Mouse (Mus musculus) cerebral cortex, adult 2 months (tissue): ENCODE measurements around the gene Glra4.

Experiments
- WGBS: fragments of 180-500 bp; shearing (Covaris S2); methylation state at CpG from one replicate; pipeline ENCODE4 v1.1.7; 2018; 5-methylcytosine and 5-hydroxymethylcytosine counted together

The Glra4 gene

GRCm38 (mm10) chrX:136780041-136780440 lies at the start of gene Glra4:
Gene Glra4 (minus strand): TSS chrX:136780141.
- WGBS, result 86% methylated on average over 3 of the region's 3 CpGs

GRCm38 (mm10) chrX:136825016-136825415 lies 45.1 kb upstream of the Glra4 start:
- 51% methylated on average over 4 of the region's 4 CpGs for WGBS

- WGBS, result 36% methylated on average over 1 of the region's 1 CpGs
Observed at GRCm38 (mm10) chrX:136822371-136822770, 42.4 kb upstream of the Glra4 start, which contains the start of gene Plp1. Gene Plp1 (plus strand): TSS chrX:136822671.

GRCm38 (mm10) chrX:136820250-136820649 lies 40.3 kb upstream of the Glra4 start:
- WGBS, result 4% methylated on average over 1 of the region's 1 CpGs

- 62% methylated on average over 6 of the region's 6 CpGs for WGBS
Observed at GRCm38 (mm10) chrX:136819752-136820151, 39.8 kb upstream of the Glra4 start.

GRCm38 (mm10) chrX:136797223-136797622 lies 17.3 kb upstream of the Glra4 start:
- 32% methylated on average over 2 of the region's 2 CpGs for WGBS

- 97% methylated on average over 4 of the region's 4 CpGs for WGBS
Observed at GRCm38 (mm10) chrX:136789446-136789845, 9.5 kb upstream of the Glra4 start.

GRCm38 (mm10) chrX:136779262-136779661 lies 679 bp downstream of the Glra4 start:
- 79% methylated on average over 2 of the region's 2 CpGs for WGBS

GRCm38 (mm10) chrX:136778046-136778445 lies 1.9 kb downstream of the Glra4 start:
- WGBS, result 81% methylated on average over 3 of the region's 3 CpGs

- 59% methylated on average over 1 of the region's 1 CpGs for WGBS
Observed at GRCm38 (mm10) chrX:136773035-136773434, 6.9 kb downstream of the Glra4 start.

GRCm38 (mm10) chrX:136761103-136762074 lies 18.6 kb downstream of the Glra4 start:
- WGBS, result 37% methylated on average over 11 of the region's 11 CpGs

GRCm38 (mm10) chrX:136755464-136755863 lies 24.5 kb downstream of the Glra4 start:
- 50% methylated on average over 3 of the region's 3 CpGs for WGBS

- WGBS, result 64% methylated on average over 4 of the region's 4 CpGs
Observed at GRCm38 (mm10) chrX:136749329-136749728, 30.6 kb downstream of the Glra4 start.

GRCm38 (mm10) chrX:136744663-136745062 lies 35.3 kb downstream of the Glra4 start:
- WGBS, result 56% methylated on average over 8 of the region's 8 CpGs

GRCm38 (mm10) chrX:136743459-136743858 lies 36.5 kb downstream of the Glra4 start, which contains the start of gene Morf4l2:
Gene Morf4l2 (minus strand): TSS chrX:136743690.
- WGBS, result 93% methylated on average over 12 of the region's 12 CpGs

- 4% methylated on average over 5 of the region's 5 CpGs for WGBS
Observed at GRCm38 (mm10) chrX:136742661-136743103, 37.3 kb downstream of the Glra4 start.

GRCm38 (mm10) chrX:136742241-136742640 lies 37.7 kb downstream of the Glra4 start:
- WGBS, result 6% methylated on average over 10 of the region's 10 CpGs

GRCm38 (mm10) chrX:136741651-136742201 lies 38.2 kb downstream of the Glra4 start:
- WGBS, result 8% methylated on average over 40 of the region's 46 CpGs

- WGBS, result 5% methylated on average over 39 of the region's 39 CpGs
Observed at GRCm38 (mm10) chrX:136740791-136741650, 38.9 kb downstream of the Glra4 start.

- 5% methylated on average over 15 of the region's 15 CpGs for WGBS
Observed at GRCm38 (mm10) chrX:136740087-136740790, 39.7 kb downstream of the Glra4 start.

- WGBS, result 56% methylated on average over 4 of the region's 4 CpGs
Observed at GRCm38 (mm10) chrX:136732016-136732415, 47.9 kb downstream of the Glra4 start.
